Mouse (Mus musculus) adrenal gland, postnatal 25 days (tissue): ENCODE results near the gene Casp9. TPM values are rescaled to one million over a fixed set of nuclear protein-coding genes. Genes with fewer than 3 reads are reported as not detected.
A peak's percentile ranks its signal among the peaks of the same experiment; 100 is the strongest.

Experiments
- DNase-seq: peaks from one replicate; pipeline ENCODE4 v3.0.0; 2021; ENCODE audit warnings: mixed read lengths
- total RNA-seq: library from RNA; stranded (reverse); gene quantifications from 2 replicates; pipeline ENCODE4 v1.2.3, GENCODE M21; 2021

Casp9 gene
- total RNA-seq, 1 experiment from 2014 or later: 32.3 TPM

GRCm38 (mm10) chr4:141818861-141819260 lies 25.4 kb downstream of the Casp9 start:
- DNase-seq: no peak

GRCm38 (mm10) chr4:141819316-141819715 lies 25.9 kb downstream of the Casp9 start:
- no peak for DNase-seq

GRCm38 (mm10) chr4:141821178-141821577 lies 27.8 kb downstream of the Casp9 start:
- DNase-seq: no peak

GRCm38 (mm10) chr4:141822089-141822488 lies 28.7 kb downstream of the Casp9 start:
- peak; percentile 31 for DNase-seq

- no peak for DNase-seq
These were observed 29.6 kb downstream of the Casp9 start for GRCm38 (mm10) chr4:141822979-141823378.

GRCm38 (mm10) chr4:141826060-141826459 lies 32.6 kb downstream of the Casp9 start, which contains the start of gene Cela2a:
Gene Cela2a (minus strand): TSS chr4:141826160.
- no peak for DNase-seq

- DNase-seq: peak; percentile 38
These were observed 34.0 kb downstream of the Casp9 start for GRCm38 (mm10) chr4:141827401-141827800.

- DNase-seq: no peak
These were observed 34.8 kb downstream of the Casp9 start for GRCm38 (mm10) chr4:141828177-141828576.

GRCm38 (mm10) chr4:141830381-141830780 lies 37.0 kb downstream of the Casp9 start:
- DNase-seq: no peak

- no peak for DNase-seq
These were observed 37.9 kb downstream of the Casp9 start for GRCm38 (mm10) chr4:141831361-141831760.

GRCm38 (mm10) chr4:141833911-141834310 lies 40.5 kb downstream of the Casp9 start:
- DNase-seq: no peak

- DNase-seq: no peak
These were observed 41.2 kb downstream of the Casp9 start for GRCm38 (mm10) chr4:141834536-141835095.

GRCm38 (mm10) chr4:141845999-141846398 lies 52.6 kb downstream of the Casp9 start, which contains the start of gene Ctrc:
Gene Ctrc (minus strand): TSS chr4:141846359.
- DNase-seq: no peak

- peak; percentile 68 for DNase-seq
These were observed 60.0 kb downstream of the Casp9 start for GRCm38 (mm10) chr4:141853437-141853836.

- peak; percentile 79 for DNase-seq
These were observed 64.1 kb downstream of the Casp9 start for GRCm38 (mm10) chr4:141857422-141857930.

GRCm38 (mm10) chr4:141858501-141858900 lies 65.1 kb downstream of the Casp9 start:
- DNase-seq: no peak

- no peak for DNase-seq
These were observed 65.9 kb downstream of the Casp9 start for GRCm38 (mm10) chr4:141859351-141859750.

GRCm38 (mm10) chr4:141860246-141860841 lies 66.9 kb downstream of the Casp9 start:
- DNase-seq: no peak

GRCm38 (mm10) chr4:141861591-141862295 lies 68.3 kb downstream of the Casp9 start:
- DNase-seq: peak; percentile 38

- DNase-seq: no peak
These were observed 69.5 kb downstream of the Casp9 start for GRCm38 (mm10) chr4:141862867-141863266.

- DNase-seq: no peak
These were observed 70.4 kb downstream of the Casp9 start for GRCm38 (mm10) chr4:141863726-141864280.

- DNase-seq: no peak
These were observed 71.1 kb downstream of the Casp9 start for GRCm38 (mm10) chr4:141864506-141864905.

GRCm38 (mm10) chr4:141865006-141865405 lies 71.6 kb downstream of the Casp9 start:
- DNase-seq: no peak
